Mouse (Mus musculus) thymus, adult 2 months (tissue): Measurements from ENCODE around the gene Mogat2.

ENCODE experiments used
- CTCF ChIP-seq: fragments of 200-500 bp; IDR thresholded peaks from 2 replicates; pipeline ENCODE4 v1.5.1; 2012; ENCODE audit warnings: mild to moderate bottlenecking, control low read depth, low read length, moderate library complexity, borderline replicate concordance; ENCODE audit not compliant: control insufficient read depth, poor library complexity, insufficient read depth; ENCODE audit errors: extremely low read depth
- POLR2A ChIP-seq: fragments of 200-500 bp; IDR thresholded peaks from 2 replicates; pipeline ENCODE4 v1.6.1; 2012; ENCODE audit warnings: mild to moderate bottlenecking, low read length, control low read depth, moderate library complexity; ENCODE audit not compliant: control insufficient read depth, poor library complexity, insufficient read depth; ENCODE audit errors: extremely low read depth

DNA sequence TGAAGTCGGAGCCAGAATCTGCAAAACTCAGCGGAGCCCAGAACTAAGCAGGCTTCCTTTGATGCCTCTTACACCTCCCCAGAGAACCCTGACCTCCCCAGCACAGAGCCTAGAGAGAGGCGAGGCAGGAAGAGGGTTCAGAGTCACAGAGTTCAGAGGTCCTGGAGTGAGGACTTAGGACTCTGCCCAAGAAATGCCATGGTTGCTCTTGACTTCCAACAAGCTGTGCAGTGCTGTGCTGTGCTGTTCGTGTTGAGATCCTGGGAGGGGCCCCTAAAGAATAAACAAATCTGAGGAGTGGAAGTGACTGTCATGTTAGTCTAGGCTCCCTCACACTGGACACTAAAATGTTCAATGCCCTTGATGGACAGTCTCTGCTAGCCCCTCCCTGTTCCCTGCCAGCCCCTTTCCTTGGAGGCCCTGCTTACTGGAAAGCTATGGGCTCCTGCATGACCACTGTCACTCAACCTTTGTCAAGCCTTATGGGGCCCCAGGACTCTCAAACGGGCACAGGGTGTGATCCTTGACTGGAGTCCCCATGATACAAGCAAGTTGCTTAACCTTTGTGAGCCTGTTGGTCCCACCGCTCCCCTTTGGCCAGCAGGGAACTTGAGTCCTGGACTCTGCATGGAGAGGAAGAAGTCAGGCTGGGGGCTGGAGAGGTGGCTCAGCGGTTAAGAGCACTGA lies 8.2 kb downstream of the Mogat2 start:
- TF ChIP-seq CTCF, result no peak
- TF ChIP-seq POLR2A, result no peak
